Mouse (Mus musculus) intestine, embryonic 14.5 days (tissue): ENCODE measurements around the gene BC029722. TPM values are rescaled to one million over a fixed set of nuclear protein-coding genes. Genes with fewer than 3 reads are reported as not detected.

Source experiments
- ATAC-seq: fragments of 200-750 bp; cut with Nextera tagmentation; replicated peaks from 2 replicates; pipeline ENCODE4 v1.8.0; 2017; ENCODE audit warnings: low read depth, moderate number of reproducible peaks, moderate TSS enrichment, moderate library complexity; ENCODE audit not compliant: low FRiP score, low TSS enrichment
- DNase-seq: peaks from one replicate; pipeline ENCODE4 v3.0.0-alpha.2; 2018; ENCODE audit warnings: low spot score
- H3K27ac ChIP-seq: fragments of 300-500 bp; sonication (generic); 2 replicates; pipeline ENCODE4 v1.5.1; 2014; ENCODE audit warnings: low read depth, mild to moderate bottlenecking, control low read depth
- H3K27me3 ChIP-seq: fragments of 300-500 bp; sonication (generic); replicated peaks from 2 replicates; pipeline ENCODE4 v1.6.1; 2014; ENCODE audit warnings: low read length, control low read depth; ENCODE audit not compliant: control insufficient read depth, insufficient read depth
- H3K36me3 ChIP-seq: fragments of 300-500 bp; sonication (generic); 2 replicates; pipeline ENCODE4 v1.6.1; 2014; ENCODE audit warnings: low read length, control low read depth; ENCODE audit not compliant: control insufficient read depth, insufficient read depth
- H3K4me1 ChIP-seq: fragments of 300-500 bp; sonication (generic); replicated peaks from 2 replicates; pipeline ENCODE4 v1.6.1; 2014; ENCODE audit warnings: low read length, control low read depth, mixed read lengths; ENCODE audit not compliant: control insufficient read depth, insufficient read depth
- H3K4me2 ChIP-seq: fragments of 300-500 bp; sonication (generic); 2 replicates; pipeline ENCODE4 v1.6.1; 2014; ENCODE audit warnings: low read length
- H3K4me3 ChIP-seq: fragments of 300-500 bp; sonication (generic); 2 replicates; pipeline ENCODE4 v1.5.1; 2014; ENCODE audit warnings: low read depth, low read length, control low read depth, mixed read lengths
- H3K9ac ChIP-seq: fragments of 300-500 bp; sonication (generic); 2 replicates; pipeline ENCODE4 v1.6.1; 2014; ENCODE audit warnings: mild to moderate bottlenecking, low read length
- H3K9me3 ChIP-seq: fragments of 300-500 bp; sonication (generic); 2 replicates; pipeline ENCODE4 v1.6.1; 2016; ENCODE audit warnings: low read length, control low read depth; ENCODE audit not compliant: control insufficient read depth
- WGBS: fragments of 180-500 bp; shearing (Covaris S2); extraction: QIAGEN DNeasy Blood & Tissue Kit; methylation state at CpG from one replicate; pipeline ENCODE4 v1.1.7; 2014; 5-methylcytosine and 5-hydroxymethylcytosine counted together
- polyA plus RNA-seq: library from polyadenylated mRNA; unstranded; fragments of >200 nt; fragmentation: Nextera tagmentation; extraction: Ambion mirVana; gene quantifications from 2 replicates; pipeline ENCODE4 v1.2.1, GENCODE M21; 2014

BC029722 gene
- polyA plus RNA-seq, 1 experiment from 2014 or later = 13.2 TPM

DNA sequence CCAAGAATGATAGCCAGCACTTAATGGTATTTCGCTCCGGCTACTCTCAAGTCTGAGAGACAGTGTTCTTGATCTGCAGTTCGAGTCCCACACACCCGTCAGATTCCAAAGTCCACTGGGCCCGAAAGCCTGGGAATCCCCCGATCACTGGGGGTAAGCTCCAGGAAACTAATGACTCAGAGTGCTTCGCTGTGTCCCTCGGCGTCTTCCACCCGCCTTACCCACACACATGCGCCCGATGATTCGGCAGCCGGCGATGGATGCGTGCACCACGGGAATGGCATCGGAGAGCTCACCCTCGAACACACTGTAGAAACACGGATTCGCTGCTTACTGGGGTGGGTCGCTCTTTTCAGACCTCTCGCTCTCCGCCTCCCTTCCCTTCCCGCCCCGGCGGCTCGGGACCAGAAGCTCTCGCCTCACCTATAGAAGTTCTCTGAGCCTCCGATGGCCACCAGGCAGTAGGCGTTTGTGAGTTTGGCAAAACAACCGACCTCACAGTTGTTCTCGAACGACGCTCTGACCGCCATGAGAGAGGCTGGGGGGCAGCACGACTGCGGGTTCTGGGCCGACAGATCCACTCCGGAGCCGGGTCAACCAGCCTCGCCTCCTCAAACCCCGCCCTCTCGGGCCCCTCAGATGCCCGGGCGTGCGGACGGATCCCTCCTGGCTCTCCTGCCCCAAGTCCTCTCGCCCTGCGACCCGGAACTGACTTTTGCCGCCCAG, 6.8 kb upstream of the BC029722 start:
- DNase-seq = peak; percentile 71
- peak overlapping the region; percentile 90 for H3K4me2 ChIP-seq
- H3K4me1 ChIP-seq = peaks cover 21% of the 10 kb centered on the region
- peak overlapping the region; percentile 67 for H3K9ac ChIP-seq
- peak overlapping the region; percentile 97 for H3K4me3 ChIP-seq
- peak overlapping the region; percentile 74 for H3K27ac ChIP-seq
- WGBS = 1% methylated on average over 52 of the region's 52 CpGs
- no peaks in the 10 kb centered on the region for H3K9me3 ChIP-seq
- ATAC-seq = peak; percentile 12; the same call in 1 of the 2 replicates
- H3K27me3 ChIP-seq = no peaks in the 10 kb centered on the region
- peaks cover 33% of the 10 kb centered on the region for H3K36me3 ChIP-seq

DNA sequence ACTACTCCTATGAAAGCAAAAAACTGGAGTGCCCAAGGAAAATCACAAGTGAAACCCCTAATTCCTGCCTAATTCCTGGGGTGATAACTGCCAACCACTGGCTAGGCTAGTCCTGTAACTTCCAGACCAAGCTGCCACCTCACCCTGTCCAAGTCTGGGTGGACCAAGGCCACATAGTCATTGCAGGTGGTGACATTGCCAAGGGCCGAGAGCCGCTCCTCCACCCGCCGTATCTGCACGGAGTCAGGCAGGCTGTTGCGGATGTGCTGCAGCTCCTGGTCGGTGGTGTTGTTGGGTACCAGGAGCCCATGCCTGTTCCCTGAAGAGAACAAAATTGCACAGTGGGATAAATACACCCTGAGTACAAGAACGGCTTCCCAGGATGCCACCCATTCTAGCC, 4.5 kb upstream of the BC029722 start:
- no peak overlapping the region for H3K4me3 ChIP-seq
- 94% methylated on average over 8 of the region's 8 CpGs for WGBS
- no peak overlapping the region for H3K4me2 ChIP-seq
- H3K4me1 ChIP-seq = peaks cover 25% of the 10 kb centered on the region
- H3K27ac ChIP-seq = no peak overlapping the region
- H3K36me3 ChIP-seq = peaks cover 47% of the 10 kb centered on the region
- ATAC-seq (no peak), DNase-seq (no peak)
- no peaks in the 10 kb centered on the region for H3K27me3 ChIP-seq
- H3K9ac ChIP-seq = no peak overlapping the region
- H3K9me3 ChIP-seq = no peaks in the 10 kb centered on the region

- H3K9ac ChIP-seq = no peak overlapping the region
- no peak overlapping the region for H3K4me2 ChIP-seq
- WGBS = 92% methylated on average over 5 of the region's 5 CpGs
- H3K36me3 ChIP-seq = peaks cover 47% of the 10 kb centered on the region
- H3K4me3 ChIP-seq = no peak overlapping the region
- no peak for ATAC-seq
- no peaks in the 10 kb centered on the region for H3K9me3 ChIP-seq
- no peaks in the 10 kb centered on the region for H3K27me3 ChIP-seq
- DNase-seq = no peak
- H3K4me1 ChIP-seq = peaks cover 17% of the 10 kb centered on the region
- H3K27ac ChIP-seq = no peak overlapping the region
These were observed 1.6 kb upstream of the BC029722 start for GRCm38 (mm10) chr2:155820779-155821178.

DNA sequence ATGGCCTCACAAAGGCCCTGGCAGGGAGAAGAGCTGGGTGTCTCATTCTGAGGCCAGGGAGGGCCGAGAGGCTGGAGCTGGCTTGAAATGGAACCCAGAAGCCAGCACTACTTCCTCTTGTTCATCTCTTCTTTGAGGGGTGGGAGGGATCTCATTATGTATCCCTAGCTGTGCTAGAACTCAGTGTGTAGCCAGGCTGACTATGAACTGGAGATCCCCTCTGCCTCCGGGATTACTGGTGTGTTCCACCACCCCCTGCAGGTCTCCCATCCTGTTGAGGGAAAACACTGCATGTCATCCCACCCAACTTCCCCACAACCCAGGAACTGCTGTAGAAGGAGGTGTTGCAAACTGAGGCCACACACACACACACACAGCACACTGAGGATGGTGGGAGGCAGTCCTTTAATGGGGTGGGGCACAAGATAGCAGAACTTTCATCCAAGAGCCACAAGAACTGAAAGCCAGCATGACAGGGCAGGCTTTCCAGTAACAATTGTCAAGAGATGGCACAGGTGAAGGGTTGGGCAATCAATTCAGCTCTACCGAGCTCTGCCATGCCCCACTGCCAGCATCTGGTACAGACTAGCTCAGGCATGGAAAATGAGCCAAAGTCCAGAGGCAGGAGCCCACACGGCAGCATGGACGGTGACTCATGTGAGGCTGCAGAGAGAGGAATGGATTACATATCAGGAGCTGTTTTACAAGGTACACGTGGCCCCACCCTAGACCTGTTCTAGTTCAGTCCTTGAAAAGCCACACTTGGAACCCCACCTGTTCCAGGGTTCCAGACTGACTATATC, 424 bp upstream of the BC029722 start:
- H3K4me2 ChIP-seq = peak overlapping the region; percentile 96
- H3K27ac ChIP-seq = peak overlapping the region; percentile 82
- DNase-seq (peak; percentile 63), ATAC-seq (peak; percentile 55)
- no peaks in the 10 kb centered on the region for H3K27me3 ChIP-seq
- WGBS = 50% methylated on average over 6 of the region's 6 CpGs
- peak overlapping the region; percentile 74 for H3K4me3 ChIP-seq
- no peaks in the 10 kb centered on the region for H3K9me3 ChIP-seq
- peaks cover 44% of the 10 kb centered on the region for H3K36me3 ChIP-seq
- H3K4me1 ChIP-seq = peaks cover 9% of the 10 kb centered on the region; the same call in 1 of the 2 replicates
- peak overlapping the region; percentile 69 for H3K9ac ChIP-seq

- Histone ChIP-seq H3K9ac (peak overlapping the region; percentile 69), H3K4me2 (peak overlapping the region; percentile 96), H3K4me1 (peaks cover 9% of the 10 kb centered on the region; the same call in 1 of the 2 replicates), H3K27me3 (no peaks in the 10 kb centered on the region), H3K27ac (peak overlapping the region; percentile 82), H3K9me3 (no peaks in the 10 kb centered on the region), H3K36me3 (peaks cover 41% of the 10 kb centered on the region), H3K4me3 (peak overlapping the region; percentile 74)
- 1% methylated on average over 37 of the region's 37 CpGs for WGBS
- ATAC-seq = peak; percentile 92
- peak; percentile 94 for DNase-seq
These were observed 432 bp downstream of the BC029722 start for GRCm38 (mm10) chr2:155818596-155819391.

- Histone ChIP-seq H3K4me3 (no peak overlapping the region), H3K9me3 (no peaks in the 10 kb centered on the region), H3K27me3 (no peaks in the 10 kb centered on the region), H3K4me1 (peaks cover 9% of the 10 kb centered on the region; the same call in 1 of the 2 replicates), H3K9ac (peak overlapping the region; percentile 69; the same call in 1 of the 2 replicates), H3K4me2 (0 out of 2 replicates have a peak overlapping the region, but pooled peaks have one; percentile 96), H3K27ac (no peak overlapping the region), H3K36me3 (peaks cover 29% of the 10 kb centered on the region)
- ATAC-seq (no peak), DNase-seq (no peak)
- WGBS = 78% methylated on average over 10 of the region's 10 CpGs
These were observed 1.7 kb downstream of the BC029722 start for GRCm38 (mm10) chr2:155817301-155818245.

GRCm38 (mm10) chr2:155816179-155816578, 3.0 kb downstream of the BC029722 start:
- H3K9me3 ChIP-seq = no peaks in the 10 kb centered on the region
- H3K9ac ChIP-seq = no peak overlapping the region
- peaks cover 9% of the 10 kb centered on the region; the same call in 1 of the 2 replicates for H3K4me1 ChIP-seq
- no peak overlapping the region for H3K4me3 ChIP-seq
- 93% methylated on average over 1 of the region's 1 CpGs for WGBS
- DNase-seq = no peak
- peaks cover 16% of the 10 kb centered on the region for H3K36me3 ChIP-seq
- H3K27me3 ChIP-seq = no peaks in the 10 kb centered on the region
- no peak overlapping the region for H3K4me2 ChIP-seq
- H3K27ac ChIP-seq = no peak overlapping the region
- no peak for ATAC-seq
